Mouse (Mus musculus): Measurements from ENCODE around the gene Il12rb2. TPM values are rescaled to one million over a fixed set of nuclear protein-coding genes. Genes with fewer than 3 reads are reported as not detected.
A peak's percentile ranks its signal among the peaks of the same experiment; 100 is the strongest.

The Il12rb2 gene
- polyA plus RNA-seq, 1 experiment from 2014 or later = not detected

GRCm38 (mm10) chr6:67318451-67318850, 57.5 kb downstream of the Il12rb2 start:
- DNase-seq (ENCODE audit: low read depth, low spot score) (no peak), ATAC-seq (no peak)
- POLR2A ChIA-PET = no interaction called here
- peak; percentile 60 for TF ChIP-seq CTCF (IDR thresholded peaks at IDR 0.05)
- no peaks in the 10 kb centered on the region for H3K27me3 ChIP-seq
- CTCF ChIA-PET = interaction anchor here (0.8 to 2.3 kb wide), 7 partner anchors 11 to 149 kb away, joined by 3 to 14 read pairs (median 4); no protein-coding TSS in a partner anchor
- in situ Hi-C loops (cut with MboI; ENCODE audit: low pct_unique_long_range_greater_than_20kb) = loop anchor here (25.0 kb wide), 1 partner anchor 131 kb away; no protein-coding TSS in a partner anchor

DNA sequence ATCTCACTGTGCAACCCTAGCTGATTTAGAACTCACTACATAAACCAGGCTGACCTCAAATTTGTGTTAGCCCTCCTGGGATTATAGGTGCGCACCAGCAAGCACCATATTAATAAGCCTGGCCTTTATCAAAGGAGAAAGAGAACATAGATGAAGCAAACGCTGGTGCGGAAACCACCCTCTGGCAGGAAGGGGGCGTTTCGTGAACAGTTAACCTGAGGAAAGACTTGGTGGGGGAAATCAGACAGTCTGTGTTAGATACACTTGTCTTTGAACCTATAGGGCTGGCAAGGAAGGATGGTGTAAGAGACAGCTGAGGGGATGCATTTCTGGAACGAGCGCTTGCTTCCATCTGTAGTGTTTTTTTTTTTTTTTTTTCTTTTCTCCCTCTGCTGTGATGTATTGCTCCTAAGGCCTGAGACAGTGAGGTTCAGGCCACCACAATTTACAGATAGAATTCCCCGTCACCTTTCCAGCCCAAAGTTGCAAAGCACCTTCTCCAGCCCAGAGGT, 58.1 kb downstream of the Il12rb2 start:
- POLR2A ChIA-PET = no interaction called here
- DNase-seq (ENCODE audit: low read depth, low spot score) (no peak), ATAC-seq (no peak)
- H3K27me3 ChIP-seq = no peaks in the 10 kb centered on the region
- in situ Hi-C loops (cut with MboI; ENCODE audit: low pct_unique_long_range_greater_than_20kb) = loop anchor here (25.0 kb wide), 1 partner anchor 131 kb away; no protein-coding TSS in a partner anchor
- CTCF ChIA-PET = interaction anchor here (1.0 to 2.3 kb wide), 5 partner anchors 10 to 149 kb away, joined by 3 to 14 read pairs (median 4); no protein-coding TSS in a partner anchor
- TF ChIP-seq CTCF (IDR thresholded peaks at IDR 0.05) = no peak

- CTCF ChIA-PET = interaction anchor here (2.3 kb wide), 1 partner anchor 147 kb away, joined by 14 read pairs; no protein-coding TSS in a partner anchor
- ATAC-seq (no peak), DNase-seq (ENCODE audit: low read depth, low spot score) (no peak)
- H3K27me3 ChIP-seq = no peaks in the 10 kb centered on the region
- in situ Hi-C loops (cut with MboI; ENCODE audit: low pct_unique_long_range_greater_than_20kb) = loop anchor here (25.0 kb wide), 1 partner anchor 130 kb away; no protein-coding TSS in a partner anchor
- TF ChIP-seq CTCF (IDR thresholded peaks at IDR 0.05) = no peak
- POLR2A ChIA-PET = no interaction called here
Measured at GRCm38 (mm10) chr6:67317068-67317467, 58.9 kb downstream of the Il12rb2 start.

DNA sequence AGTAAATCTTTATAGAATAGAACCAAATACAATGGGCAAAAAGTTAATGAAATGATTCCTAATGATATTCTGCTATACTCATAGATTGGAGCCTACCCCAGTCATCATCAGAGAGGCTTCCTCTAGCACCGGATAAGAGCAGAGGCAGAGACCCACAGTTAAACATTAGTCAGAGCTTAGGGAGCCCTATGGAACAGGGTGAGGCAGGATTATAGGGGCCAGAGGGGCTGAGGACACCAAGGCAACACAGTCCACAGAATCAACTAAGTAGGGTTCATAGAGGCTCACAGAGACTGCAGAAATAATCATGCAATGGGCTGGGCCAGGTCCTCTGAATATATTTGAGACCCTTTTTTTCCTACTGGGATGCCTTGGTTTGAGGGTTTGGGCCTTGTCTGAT, 61.3 kb downstream of the Il12rb2 start:
- H3K27me3 ChIP-seq = no peaks in the 10 kb centered on the region
- CTCF ChIA-PET = interaction anchor here (1.4 kb wide), 1 partner anchor 11 kb away, joined by 3 read pairs; no protein-coding TSS in a partner anchor
- POLR2A ChIA-PET = no interaction called here
- ATAC-seq = no peak
- TF ChIP-seq CTCF (IDR thresholded peaks at IDR 0.05) = no peak
- no peak for DNase-seq (ENCODE audit: low read depth, low spot score)
- in situ Hi-C loops (cut with MboI; ENCODE audit: low pct_unique_long_range_greater_than_20kb) = loop anchor here (25.0 kb wide), 1 partner anchor 127 kb away; no protein-coding TSS in a partner anchor

- DNase-seq (ENCODE audit: low read depth, low spot score) (no peak), ATAC-seq (no peak)
- in situ Hi-C loops (cut with MboI; ENCODE audit: low pct_unique_long_range_greater_than_20kb) = loop anchor here (25.0 kb wide), 1 partner anchor 122 kb away; no protein-coding TSS in a partner anchor
- no peak for TF ChIP-seq CTCF (IDR thresholded peaks at IDR 0.05)
- CTCF ChIA-PET = no interaction called here
- H3K27me3 ChIP-seq = no peaks in the 10 kb centered on the region
- POLR2A ChIA-PET = no interaction called here
Measured at GRCm38 (mm10) chr6:67309752-67310151, 66.2 kb downstream of the Il12rb2 start.

GRCm38 (mm10) chr6:67308994-67309393, 67.0 kb downstream of the Il12rb2 start:
- DNase-seq (ENCODE audit: low read depth, low spot score) (no peak), ATAC-seq (no peak)
- ChIA-PET CTCF (interaction anchor here (1.3 kb wide), 1 partner anchor 16 kb away, joined by 3 read pairs; no protein-coding TSS in a partner anchor), POLR2A (no interaction called here)
- TF ChIP-seq CTCF (IDR thresholded peaks at IDR 0.05) = no peak
- in situ Hi-C loops (cut with MboI; ENCODE audit: low pct_unique_long_range_greater_than_20kb) = loop anchor here (25.0 kb wide), 1 partner anchor 122 kb away; no protein-coding TSS in a partner anchor
- no peaks in the 10 kb centered on the region for H3K27me3 ChIP-seq

DNA sequence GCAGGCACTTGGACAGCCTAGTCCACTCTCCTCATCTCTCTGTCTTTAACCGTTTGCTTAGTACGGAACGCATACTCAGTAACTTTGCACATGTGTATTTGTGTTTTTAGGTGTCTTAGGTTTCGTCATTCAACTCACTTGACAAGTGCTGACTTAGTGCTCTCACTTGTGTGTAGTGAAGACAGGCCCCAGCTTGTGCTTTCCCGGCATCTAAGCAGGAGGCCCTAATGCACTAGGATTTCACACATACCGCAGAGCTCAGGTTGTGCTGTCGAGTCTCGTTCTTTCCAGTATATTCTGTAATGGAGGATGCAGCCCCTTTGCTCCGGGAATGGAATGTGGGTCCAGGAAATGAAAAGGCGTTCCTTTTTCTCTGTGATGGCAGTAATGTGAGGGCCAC, 72.8 kb downstream of the Il12rb2 start:
- ATAC-seq = no peak
- in situ Hi-C loops (cut with MboI; ENCODE audit: low pct_unique_long_range_greater_than_20kb) = loop anchor here (25.0 kb wide), 1 partner anchor 116 kb away; no protein-coding TSS in a partner anchor
- no peak for DNase-seq (ENCODE audit: low read depth, low spot score)
- ChIA-PET CTCF (interaction anchor here (0.8 to 1.3 kb wide), 3 partner anchors 12 to 134 kb away, joined by 3 to 6 read pairs (median 3); no protein-coding TSS in a partner anchor), POLR2A (no interaction called here)
- no peaks in the 10 kb centered on the region for H3K27me3 ChIP-seq
- no peak for TF ChIP-seq CTCF (IDR thresholded peaks at IDR 0.05)

DNA sequence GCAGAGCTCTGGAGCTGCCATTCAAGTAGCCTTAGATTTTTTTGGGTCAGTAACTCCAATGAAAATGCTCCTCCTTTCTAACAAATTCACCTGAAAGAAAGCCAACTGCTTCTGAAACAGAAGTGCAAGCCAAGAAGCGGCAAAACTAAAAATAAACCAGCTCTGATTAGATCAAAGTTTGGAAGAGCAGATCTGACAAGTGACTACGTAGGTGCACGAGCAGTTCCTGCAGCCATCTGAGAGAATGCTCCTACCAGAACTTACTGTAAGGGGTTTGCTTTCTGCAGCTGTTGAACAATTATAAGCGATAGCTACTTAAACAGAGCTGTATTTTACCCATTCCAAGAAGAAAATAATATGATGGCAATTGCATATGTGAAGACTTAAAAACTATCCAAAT, 73.5 kb downstream of the Il12rb2 start:
- CTCF ChIA-PET = interaction anchor here (0.8 to 1.3 kb wide), 4 partner anchors 16 to 151 kb away, joined by 3 to 6 read pairs (median 4); no protein-coding TSS in a partner anchor
- POLR2A ChIA-PET = no interaction called here
- ATAC-seq (no peak), DNase-seq (ENCODE audit: low read depth, low spot score) (no peak)
- no peaks in the 10 kb centered on the region for H3K27me3 ChIP-seq
- TF ChIP-seq CTCF (IDR thresholded peaks at IDR 0.05) = no peak
- in situ Hi-C loops (cut with MboI; ENCODE audit: low pct_unique_long_range_greater_than_20kb) = loop anchor here (25.0 kb wide), 1 partner anchor 115 kb away; no protein-coding TSS in a partner anchor

- in situ Hi-C loops (cut with MboI; ENCODE audit: low pct_unique_long_range_greater_than_20kb) = loop anchor here (25.0 kb wide), 1 partner anchor 114 kb away; no protein-coding TSS in a partner anchor
- CTCF ChIA-PET = interaction anchor here (0.8 to 1.9 kb wide), 4 partner anchors 18 to 248 kb away, joined by 3 to 4 read pairs (median 4); no protein-coding TSS in a partner anchor
- no peak for TF ChIP-seq CTCF (IDR thresholded peaks at IDR 0.05)
- no peaks in the 10 kb centered on the region for H3K27me3 ChIP-seq
- no peak for DNase-seq (ENCODE audit: low read depth, low spot score)
- POLR2A ChIA-PET = no interaction called here
- no peak for ATAC-seq
Measured at GRCm38 (mm10) chr6:67301230-67301629, 74.8 kb downstream of the Il12rb2 start.

DNA sequence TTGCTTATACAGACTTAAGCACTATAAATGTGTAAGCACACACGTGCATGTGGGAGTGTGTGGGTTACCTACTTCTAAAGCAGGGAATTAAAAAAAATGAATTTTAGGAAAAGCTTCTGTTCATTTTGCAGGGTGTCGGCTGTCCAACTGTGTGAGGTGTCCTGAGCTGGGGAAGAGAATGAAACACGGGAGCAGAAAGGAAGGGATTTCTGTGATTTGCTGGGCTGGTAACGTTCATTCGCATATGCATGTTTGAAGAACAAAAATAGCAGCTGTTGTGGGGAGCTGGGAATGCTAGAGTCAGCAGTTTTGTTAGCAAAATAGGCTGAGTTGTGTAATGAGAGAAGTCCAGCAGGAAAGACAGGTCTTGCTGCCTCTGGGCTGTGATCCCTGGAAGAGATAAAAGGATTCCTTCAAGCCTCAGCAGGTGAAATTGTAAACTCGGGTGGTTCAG, 75.3 kb downstream of the Il12rb2 start:
- H3K27me3 ChIP-seq = no peaks in the 10 kb centered on the region
- ChIA-PET POLR2A (no interaction called here), CTCF (interaction anchor here (0.8 to 1.9 kb wide), 4 partner anchors 11 to 249 kb away, joined by 3 to 4 read pairs (median 3); no protein-coding TSS in a partner anchor)
- DNase-seq (ENCODE audit: low read depth, low spot score) = no peak
- TF ChIP-seq CTCF (IDR thresholded peaks at IDR 0.05) = no peak
- no peak for ATAC-seq
- in situ Hi-C loops (cut with MboI; ENCODE audit: low pct_unique_long_range_greater_than_20kb) = loop anchor here (25.0 kb wide), 1 partner anchor 113 kb away; no protein-coding TSS in a partner anchor

DNA sequence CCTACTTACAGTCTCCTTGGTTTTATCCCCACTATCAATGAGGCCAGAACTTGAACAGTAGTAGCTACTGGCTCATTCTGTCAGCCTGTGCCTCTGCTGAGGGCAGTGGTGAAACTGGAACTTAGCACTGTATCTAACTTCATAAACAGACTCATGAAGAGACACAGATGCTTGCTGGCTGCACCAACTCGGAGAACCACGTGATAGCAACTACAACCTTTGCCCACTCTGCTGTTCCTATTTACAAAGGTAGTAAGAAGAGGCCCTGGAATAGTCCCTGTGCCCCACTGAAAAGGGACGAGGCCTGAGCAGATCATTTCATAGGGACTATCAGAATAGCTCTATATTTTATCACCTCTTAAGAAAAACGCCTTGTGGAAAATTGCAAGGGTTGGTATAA, 75.7 kb downstream of the Il12rb2 start:
- ATAC-seq (no peak), DNase-seq (ENCODE audit: low read depth, low spot score) (no peak)
- in situ Hi-C loops (cut with MboI; ENCODE audit: low pct_unique_long_range_greater_than_20kb) = loop anchor here (25.0 kb wide), 1 partner anchor 113 kb away; no protein-coding TSS in a partner anchor
- CTCF ChIA-PET = interaction anchor here (0.8 to 1.9 kb wide), 3 partner anchors 11 to 136 kb away, joined by 3 to 4 read pairs (median 3); no protein-coding TSS in a partner anchor
- no peaks in the 10 kb centered on the region for H3K27me3 ChIP-seq
- POLR2A ChIA-PET = no interaction called here
- no peak for TF ChIP-seq CTCF (IDR thresholded peaks at IDR 0.05)

All from Patski (cell line).